Mouse (Mus musculus): ENCODE measurements around the gene D430041D05Rik. TPM values are rescaled to one million over a fixed set of nuclear protein-coding genes. Genes with fewer than 3 reads are reported as not detected.

Gene D430041D05Rik
- total and polyA plus RNA-seq, 3 experiments, result not detected

DNA sequence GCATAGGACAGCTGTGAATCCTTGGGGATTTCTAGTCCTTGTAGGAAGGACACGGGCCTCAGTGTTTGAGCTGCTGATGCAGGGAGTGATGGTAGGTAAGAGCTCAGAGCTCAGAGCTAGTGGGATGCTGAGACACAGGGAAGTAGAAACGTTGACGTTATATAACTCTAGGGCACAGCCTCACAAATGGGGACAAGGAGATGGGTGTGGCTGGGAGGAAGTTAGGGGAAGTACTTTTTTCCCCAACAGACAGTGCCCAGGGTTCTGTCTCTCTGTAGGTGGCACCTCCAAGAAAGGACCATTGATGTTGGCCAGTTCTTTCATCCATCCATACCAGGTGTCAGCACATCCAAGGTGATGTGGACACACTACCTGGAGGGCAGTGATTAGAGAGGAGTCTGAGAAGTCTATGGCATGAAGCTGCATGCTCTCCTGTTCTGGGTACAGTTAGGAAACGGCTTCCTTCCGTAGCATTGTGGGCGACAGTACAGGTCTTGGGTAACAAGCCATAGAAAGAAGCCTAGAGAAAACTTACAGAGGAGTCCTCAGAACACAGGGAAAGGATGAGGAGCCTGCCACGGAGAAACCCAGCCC, 278.4 kb downstream of the D430041D05Rik start:
- H3K79me2 ChIP-seq (replicated peaks; ENCODE audit: control insufficient read depth, extremely low read depth, insufficient read depth, poor library complexity, severe bottlenecking), result no peaks in the 10 kb centered on the region
- H3K36me3 ChIP-seq (replicated peaks in 1 of 2; ENCODE audit: control insufficient read depth in 1 of 2, insufficient read depth in 1 of 2, low read length in 1 of 2), result no peaks in the 10 kb centered on the region
- in situ Hi-C loops (cut with MboI; ENCODE audit: low pct_ligation_motif_present, low pct_unique_long_range_greater_than_20kb, low sequenced_read_pairs), result loop anchor here (5.0 to 25.0 kb wide), 3 partner anchors 180 to 455 kb away; partner anchors contain the start of gene D430041D05Rik
- dilution Hi-C loops (cut with MboI; ENCODE audit: extremely low pct_ligation_motif_present, extremely low pct_unique_long_range_greater_than_20kb, low sequenced_read_pairs), result no loop called here
- peaks cover 11% of the 10 kb centered on the region for H3K27me3 ChIP-seq (replicated peaks)
- TF ChIP-seq MAZ (IDR thresholded peaks at IDR 0.05; ENCODE audit: low read depth, low read length) (no peak), KAT2A (IDR thresholded peaks at IDR 0.05; ENCODE audit: insufficient replicate concordance, low read length) (no peak)
- no peak overlapping the region for H3K4me3 ChIP-seq (replicated peaks in 1 of 3; ENCODE audit: low read depth in 2 of 3, low read length in 2 of 3, poor library complexity in 1 of 3)
- no peaks in the 10 kb centered on the region for H3K9me3 ChIP-seq (replicated peaks; ENCODE audit: low read length)
- H3K4me1 ChIP-seq (ENCODE audit: control insufficient read depth in 1 of 2, insufficient read depth in 2 of 2), result peaks cover 0 to 4% of the 10 kb centered on the region in 2 experiments; a peak in 1 of 4 replicates
- no peak overlapping the region for H3K9ac ChIP-seq (ENCODE audit: insufficient read depth, low read depth)
- no peak overlapping the region for H3K27ac ChIP-seq (ENCODE audit: insufficient read depth, low read depth)
- no peak overlapping the region for H3K4me2 ChIP-seq (ENCODE audit: insufficient read depth, low read depth, poor library complexity, severe bottlenecking)
- DNase-seq (ENCODE audit: extremely low read depth), result no peak

DNA sequence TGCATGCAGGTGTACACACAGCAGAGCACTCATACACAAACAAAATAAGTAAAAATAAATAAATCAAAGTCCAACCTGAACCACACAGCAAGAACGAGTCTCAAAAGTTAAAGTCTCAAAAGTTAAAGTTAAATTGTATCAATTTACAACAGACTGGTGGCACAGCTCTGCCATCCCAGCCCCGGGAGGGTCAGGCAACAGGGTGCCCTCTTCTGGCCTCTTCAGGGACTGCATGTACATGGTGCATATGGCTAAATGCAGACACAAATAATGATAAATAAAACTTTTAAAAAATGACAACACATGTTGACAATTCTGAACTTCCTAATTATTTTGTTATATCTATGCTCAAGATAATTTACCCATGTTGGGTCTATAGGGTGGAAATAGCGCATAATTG, 279.8 kb downstream of the D430041D05Rik start:
- H3K4me2 ChIP-seq (ENCODE audit: insufficient read depth, low read depth, poor library complexity, severe bottlenecking), result no peak overlapping the region

DNA sequence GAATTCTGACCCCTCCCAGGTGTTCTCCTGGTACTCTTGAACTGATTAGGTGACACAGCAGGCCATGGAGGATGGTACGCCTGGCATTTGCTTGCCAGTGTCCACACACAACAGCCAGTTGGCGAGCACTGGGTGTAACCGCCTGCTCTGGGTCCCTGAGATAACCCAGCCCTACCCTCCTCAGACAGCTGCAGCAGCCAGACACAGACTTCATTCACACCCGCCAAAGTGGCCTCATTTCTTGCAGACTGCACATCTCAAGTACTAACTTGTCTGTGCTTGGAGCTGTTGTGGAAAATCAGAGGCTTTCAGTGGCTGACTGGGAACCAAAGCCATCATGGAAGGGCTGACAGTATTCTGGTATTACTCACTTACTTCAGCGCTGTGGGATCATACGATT, 280.6 kb downstream of the D430041D05Rik start:
- dilution Hi-C loops (cut with MboI; ENCODE audit: extremely low pct_ligation_motif_present, extremely low pct_unique_long_range_greater_than_20kb, low sequenced_read_pairs), result no loop called here
- no peak for TF ChIP-seq SMC3 (IDR thresholded peaks at IDR 0.05; ENCODE audit: low read depth, low read length)
- no peak for TF ChIP-seq MAX (IDR thresholded peaks at IDR 0.05; ENCODE audit: low read length)
- TF ChIP-seq SIN3A (IDR thresholded peaks at IDR 0.05; ENCODE audit: low read length), result no peak
- TF ChIP-seq MAZ (IDR thresholded peaks at IDR 0.05; ENCODE audit: low read depth, low read length), result no peak
- TF ChIP-seq MXI1 (IDR thresholded peaks at IDR 0.05; ENCODE audit: low read depth, low read length), result no peak
- no peak for TF ChIP-seq UBTF (IDR thresholded peaks at IDR 0.05; ENCODE audit: low read depth, low read length)
- no peak for TF ChIP-seq E2F4 (IDR thresholded peaks at IDR 0.05; ENCODE audit: insufficient replicate concordance, low read depth, low read length)
- TF ChIP-seq JUND (conservative IDR thresholded peaks at IDR 0.05; ENCODE audit: low read depth, low read length), result no peak
- no peak overlapping the region for H3K4me3 ChIP-seq (replicated peaks in 1 of 3; ENCODE audit: low read depth in 2 of 3, low read length in 2 of 3, poor library complexity in 1 of 3)

More for the DNA sequence above, 279.8 kb downstream of the D430041D05Rik start:
- H3K27me3 ChIP-seq (replicated peaks), result peaks cover 22% of the 10 kb centered on the region
- peaks cover 0 to 4% of the 10 kb centered on the region in 2 experiments; a peak in 1 of 4 replicates for H3K4me1 ChIP-seq (ENCODE audit: control insufficient read depth in 1 of 2, insufficient read depth in 2 of 2)
- in situ Hi-C loops (cut with MboI; ENCODE audit: low pct_ligation_motif_present, low pct_unique_long_range_greater_than_20kb, low sequenced_read_pairs) (loop anchor here (5.0 to 25.0 kb wide), 3 partner anchors 181 to 456 kb away; partner anchors contain the start of gene D430041D05Rik), dilution Hi-C loops (cut with MboI; ENCODE audit: extremely low pct_ligation_motif_present, extremely low pct_unique_long_range_greater_than_20kb, low sequenced_read_pairs) (no loop called here)
- H3K36me3 ChIP-seq (replicated peaks in 1 of 2; ENCODE audit: control insufficient read depth in 1 of 2, insufficient read depth in 1 of 2, low read length in 1 of 2), result no peaks in the 10 kb centered on the region
- no peak overlapping the region for H3K4me3 ChIP-seq (replicated peaks in 1 of 3; ENCODE audit: low read depth in 2 of 3, low read length in 2 of 3, poor library complexity in 1 of 3)
- DNase-seq (ENCODE audit: extremely low read depth), result peak; percentile 40
- no peaks in the 10 kb centered on the region for H3K79me2 ChIP-seq (replicated peaks; ENCODE audit: control insufficient read depth, extremely low read depth, insufficient read depth, poor library complexity, severe bottlenecking)
- no peak overlapping the region for H3K27ac ChIP-seq (ENCODE audit: insufficient read depth, low read depth)
- H3K9ac ChIP-seq (ENCODE audit: insufficient read depth, low read depth), result no peak overlapping the region
- H3K9me3 ChIP-seq (replicated peaks; ENCODE audit: low read length), result peaks cover 4% of the 10 kb centered on the region
- TF ChIP-seq SIN3A (IDR thresholded peaks at IDR 0.05; ENCODE audit: low read length) (no peak), CTCF (conservative IDR thresholded peaks at IDR 0.05 in 1 of 2, IDR thresholded peaks at IDR 0.05 in 1 of 2; ENCODE audit: low read depth in 2 of 2, low read length in 2 of 2) (peak; percentile 46 to 68; a peak in 3 of 4 replicates), E2F4 (IDR thresholded peaks at IDR 0.05; ENCODE audit: insufficient replicate concordance, low read depth, low read length) (no peak), CHD1 (IDR thresholded peaks at IDR 0.05; ENCODE audit: low read depth, low read length) (no peak), BHLHE40 (IDR thresholded peaks at IDR 0.05; ENCODE audit: low read depth, low read length) (no peak), RCOR1 (conservative IDR thresholded peaks at IDR 0.05; ENCODE audit: low read depth, low read length) (no peak), SMC3 (IDR thresholded peaks at IDR 0.05; ENCODE audit: low read depth, low read length) (peak; percentile 62), IRF4 (IDR thresholded peaks at IDR 0.05; ENCODE audit: low read depth, low read length) (no peak), MAZ (IDR thresholded peaks at IDR 0.05; ENCODE audit: low read depth, low read length) (no peak), MAFK (IDR thresholded peaks at IDR 0.05; ENCODE audit: insufficient replicate concordance, low read length) (no peak), MYC (IDR thresholded peaks at IDR 0.05; ENCODE audit: low read depth, low read length) (no peak), ZC3H11A (IDR thresholded peaks at IDR 0.05; ENCODE audit: low read depth, low read length) (no peak), HCFC1 (IDR thresholded peaks at IDR 0.05; ENCODE audit: low read depth, low read length) (no peak), EP300 (IDR thresholded peaks at IDR 0.05; ENCODE audit: low read length) (no peak), MEF2A (IDR thresholded peaks at IDR 0.05; ENCODE audit: borderline replicate concordance, low read depth, low read length) (no peak), RAD21 (IDR thresholded peaks at IDR 0.05; ENCODE audit: low read depth, low read length) (peak; percentile 48), MAX (IDR thresholded peaks at IDR 0.05; ENCODE audit: low read length) (no peak)

More for the DNA sequence above, 280.6 kb downstream of the D430041D05Rik start:
- Histone ChIP-seq H3K9me3 (replicated peaks; ENCODE audit: low read length) (peaks cover 4% of the 10 kb centered on the region), H3K36me3 (replicated peaks in 1 of 2; ENCODE audit: control insufficient read depth in 1 of 2, insufficient read depth in 1 of 2, low read length in 1 of 2) (no peaks in the 10 kb centered on the region), H3K9ac (ENCODE audit: insufficient read depth, low read depth) (no peak overlapping the region), H3K27ac (ENCODE audit: insufficient read depth, low read depth) (no peak overlapping the region), H3K4me1 (ENCODE audit: control insufficient read depth in 1 of 2, insufficient read depth in 2 of 2) (peaks cover 0 to 4% of the 10 kb centered on the region in 2 experiments; a peak in 1 of 4 replicates), H3K4me2 (ENCODE audit: insufficient read depth, low read depth, poor library complexity, severe bottlenecking) (no peak overlapping the region), H3K79me2 (replicated peaks; ENCODE audit: control insufficient read depth, extremely low read depth, insufficient read depth, poor library complexity, severe bottlenecking) (no peaks in the 10 kb centered on the region), H3K27me3 (replicated peaks) (peaks cover 30% of the 10 kb centered on the region)
- no peak for DNase-seq (ENCODE audit: extremely low read depth)
- in situ Hi-C loops (cut with MboI; ENCODE audit: low pct_ligation_motif_present, low pct_unique_long_range_greater_than_20kb, low sequenced_read_pairs), result loop anchor here (5.0 to 25.0 kb wide), 3 partner anchors 182 to 457 kb away; partner anchors contain the start of gene D430041D05Rik
